In the genomic region with DNA sequence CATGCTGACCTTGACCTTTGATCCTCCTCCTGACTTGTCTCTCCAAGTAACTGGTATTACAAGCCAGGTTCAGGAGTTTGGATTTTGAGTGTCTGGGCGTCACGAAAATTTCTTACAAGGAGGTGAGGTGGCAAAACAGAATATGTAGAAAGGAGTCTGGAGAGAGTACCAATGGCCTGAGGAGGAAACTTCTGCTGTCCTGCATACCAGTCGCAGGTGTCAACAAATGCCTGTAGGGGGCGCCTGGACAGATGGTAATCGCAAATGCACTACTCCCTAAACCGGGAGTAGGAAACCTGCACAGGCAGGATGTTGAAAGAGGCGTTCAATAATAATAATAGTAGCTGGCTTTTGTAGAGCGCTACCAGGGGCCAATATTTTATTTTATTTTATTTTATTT, we compare ENCODE assay signal across 9 mouse cellular contexts. TPM values are rescaled to one million over a fixed set of nuclear protein-coding genes. Genes with fewer than 3 reads are reported as not detected.
A peak's percentile ranks its signal among the peaks of the same experiment; 100 is the strongest.
DNase-seq lines count a peak whose midpoint lies in the region; ATAC-seq and TF ChIP-seq lines count a peak whose summit lies in the region.
"Had no signal": no experiment of that assay in that cellular context is flagged by ENCODE, and none has a peak within 500 bp of the region (broad histone marks: within the 10 kb centered on the region; RNA-seq: fewer than 3 reads in every experiment).

No protein-coding gene starts in this region.

- no peak overlapping the region for H3K9ac ChIP-seq in liver, embryonic 14.5 days (replicated peaks)

- 0 out of 2 replicates have a peak, but pooled peaks have one; percentile 36 for ATAC-seq in liver, embryonic 14.5 days (ENCODE audit: insufficient read depth)
- ATAC-seq in activated CD4-positive, CD25-positive, alpha-beta regulatory T cell, adult 4 months = no peak

- peaks cover 9% of the 10 kb centered on the region for H3K36me3 ChIP-seq in liver, embryonic 14.5 days (replicated peaks; ENCODE audit: control insufficient read depth, insufficient read depth, low read depth)

- peak; percentile 74 for TF ChIP-seq CTCF in left cerebral cortex, adult 2 months (IDR thresholded peaks at IDR 0.05)
- TF ChIP-seq CTCF in liver, embryonic 14.5 days (IDR thresholded peaks at IDR 0.05; ENCODE audit: low read depth) = peak; percentile 78

- H3K4me3 ChIP-seq in left cerebral cortex, adult 2 months = no peak overlapping the region
- no peak overlapping the region for H3K4me3 ChIP-seq in liver, embryonic 14.5 days (ENCODE audit: insufficient read depth in 1 of 2, low read depth in 2 of 2, low read length in 2 of 2)
- H3K4me3 ChIP-seq: megakaryocyte, embryonic 14.5 days had no signal

- DNase-seq in left cerebral cortex, adult 2 months (ENCODE audit: extremely low spot score in 1 of 2, low spot score in 2 of 2) = peak; percentile 55 to 56
- DNase-seq in left cerebral cortex, adult 8-10 months (ENCODE audit: low spot score in 2 of 2) = no peak
- DNase-seq in NIH3T3 (ENCODE audit: low read depth) = peak; percentile 77
- peak; percentile 76 for DNase-seq in cerebellum, adult 9-11 months
- peak; percentile 68 to 73 for DNase-seq in heart, postnatal 36 days
- peak in 2 of 3 experiments; percentile 47 for DNase-seq in liver, embryonic 14.5 days (ENCODE audit: low read depth in 3 of 3, low spot score in 3 of 3)
- DNase-seq in right cerebral cortex, postnatal 25 days = peak; percentile 45

- intact Hi-C loops in left cerebral cortex, adult 2 months (cut with DNase I) = loop anchor here (5.0 kb wide), 1 partner anchor 67 kb away; no protein-coding TSS in a partner anchor
- intact Hi-C loops in heart, postnatal 36 days (cut with DNase I) = loop anchor here (2.0 to 5.0 kb wide), 4 partner anchors 42 to 172 kb away; partner anchors contain the start of genes Fbxo24, Gm20605 and Lrch4

- H3K9me3 ChIP-seq in liver, embryonic 14.5 days (ENCODE audit: control insufficient read depth, low read length) = no peaks in the 10 kb centered on the region; the same call in 1 of the 2 replicates

- 22% methylated on average over 8 of the region's 8 CpGs for WGBS in liver, embryonic 14.5 days (ENCODE audit: insufficient replicate concordance)

- H3K4me2 ChIP-seq in liver, embryonic 14.5 days (ENCODE audit: low read depth) = no peak overlapping the region

- H3K27me3 ChIP-seq in liver, embryonic 14.5 days (ENCODE audit: control insufficient read depth, insufficient read depth, low read length) = no peaks in the 10 kb centered on the region

- H3K27ac ChIP-seq in left cerebral cortex, adult 2 months = no peak overlapping the region
- no peak overlapping the region for H3K27ac ChIP-seq in liver, embryonic 14.5 days

- peaks cover 0 to 2% of the 10 kb centered on the region in 2 experiments; a peak in 3 of 4 replicates for H3K4me1 ChIP-seq in liver, embryonic 14.5 days (replicated peaks; ENCODE audit: control insufficient read depth in 2 of 2, insufficient read depth in 2 of 2, low read length in 1 of 2)

- TF ChIP-seq EP300 in liver, embryonic 14.5 days (IDR thresholded peaks at IDR 0.05; ENCODE audit: low read depth) = no peak

RNA-seq across cellular contexts. Expression of gene Tfr2, which starts 15.3 kb away (rescaled TPM):
- total RNA-seq in left cerebral cortex, adult 2 months (2021) = 10 to 100 TPM; 13.2 to 14.9 TPM
- total RNA-seq in left cerebral cortex, adult 8-10 months (2022) = 10 to 100 TPM; 10.7 to 16.2 (median 12.7) TPM
- total RNA-seq in heart, postnatal 36 days (2021) = not detected
- polyA plus RNA-seq in liver, embryonic 14.5 days (2012; rRNA removed) = 45.7 and 49.5 TPM in 2 replicates
- 37.6 and 41.1 TPM in 2 replicates for polyA plus RNA-seq in liver, embryonic 14.5 days (2014; fragmentation: Nextera tagmentation; extraction: Ambion mirVana)
- under 1 TPM; 0.60 to 0.79 TPM for polyA plus RNA-seq in activated CD4-positive, CD25-positive, alpha-beta regulatory T cell, adult 4 months (2017; shearing (Covaris generic))

RNA-seq across cellular contexts. Expression of gene Mospd3, which starts 15.9 kb away (rescaled TPM):
- 10 to 100 TPM; 19.9 to 25.1 TPM for total RNA-seq in left cerebral cortex, adult 2 months (2021)
- total RNA-seq in left cerebral cortex, adult 8-10 months (2022) = 10 to 100 TPM; 18.6 to 29.9 (median 21.4) TPM
- 10 to 100 TPM; 16.5 to 16.8 TPM for total RNA-seq in heart, postnatal 36 days (2021)
- polyA plus RNA-seq in liver, embryonic 14.5 days (2012; rRNA removed) = 34.9 and 45.5 TPM in 2 replicates
- 33.8 and 38.4 TPM in 2 replicates for polyA plus RNA-seq in liver, embryonic 14.5 days (2014; fragmentation: Nextera tagmentation; extraction: Ambion mirVana)
- polyA plus RNA-seq in activated CD4-positive, CD25-positive, alpha-beta regulatory T cell, adult 4 months (2017; shearing (Covaris generic)) = 10 to 100 TPM; 33.2 to 38.8 TPM

RNA-seq across cellular contexts. Expression of gene Pcolce, which starts 28.6 kb away (rescaled TPM):
- 10 to 100 TPM in 1 of 2 experiments, 1 to 10 TPM in 1; 9.6 to 11.2 TPM for total RNA-seq in left cerebral cortex, adult 2 months (2021)
- total RNA-seq in left cerebral cortex, adult 8-10 months (2022) = 10 to 100 TPM; 12.8 to 14.6 (median 13.8) TPM
- total RNA-seq in heart, postnatal 36 days (2021) = 10 to 100 TPM; 58.1 to 65.1 TPM
- polyA plus RNA-seq in liver, embryonic 14.5 days (2012; rRNA removed) = 11.7 and 12.2 TPM in 2 replicates
- polyA plus RNA-seq in liver, embryonic 14.5 days (2014; fragmentation: Nextera tagmentation; extraction: Ambion mirVana) = 11.6 and 12.8 TPM in 2 replicates
- under 1 TPM in 1 of 2 experiments, not detected in 1; 0.53 TPM for polyA plus RNA-seq in activated CD4-positive, CD25-positive, alpha-beta regulatory T cell, adult 4 months (2017; shearing (Covaris generic))

RNA-seq across cellular contexts. Expression of gene Actl6b, which starts 31.7 kb away (rescaled TPM):
- 100 to 1,000 TPM; 103 to 111 TPM for total RNA-seq in left cerebral cortex, adult 2 months (2021)
- 100 to 1,000 TPM; 111 to 119 (median 113) TPM for total RNA-seq in left cerebral cortex, adult 8-10 months (2022)
- not detected for total RNA-seq in heart, postnatal 36 days (2021)
- 0.15 TPM in 1 of 2 replicates, not detected in the other for polyA plus RNA-seq in liver, embryonic 14.5 days (2012; rRNA removed)
- polyA plus RNA-seq in liver, embryonic 14.5 days (2014; fragmentation: Nextera tagmentation; extraction: Ambion mirVana) = not detected in 2 replicates
- polyA plus RNA-seq in activated CD4-positive, CD25-positive, alpha-beta regulatory T cell, adult 4 months (2017; shearing (Covaris generic)) = not detected

RNA-seq across cellular contexts. Expression of gene Fbxo24, which starts 43.8 kb away (rescaled TPM):
- total RNA-seq in left cerebral cortex, adult 2 months (2021) = under 1 TPM; 0.23 to 0.42 TPM
- under 1 TPM; 0.16 to 0.28 (median 0.20) TPM for total RNA-seq in left cerebral cortex, adult 8-10 months (2022)
- total RNA-seq in heart, postnatal 36 days (2021) = under 1 TPM; 0.16 to 0.31 TPM
- 0.02 and 0.04 TPM in 2 replicates for polyA plus RNA-seq in liver, embryonic 14.5 days (2012; rRNA removed)
- 0.05 TPM in 1 of 2 replicates, not detected in the other for polyA plus RNA-seq in liver, embryonic 14.5 days (2014; fragmentation: Nextera tagmentation; extraction: Ambion mirVana)
- polyA plus RNA-seq in activated CD4-positive, CD25-positive, alpha-beta regulatory T cell, adult 4 months (2017; shearing (Covaris generic)) = under 1 TPM in 1 of 2 experiments, not detected in 1; 0.33 TPM

Comparison
In these comparisons a context has a peak if more than half of its experiments do, and no peak if none do; other contexts are left out.
1. DNase-seq: peak in left cerebral cortex, adult 2 months (2 of 2), NIH3T3 (single experiment), cerebellum, adult 9-11 months (single experiment), heart, postnatal 36 days (2 of 2), liver, embryonic 14.5 days (2 of 3) and right cerebral cortex, postnatal 25 days (single experiment); none in left cerebral cortex, adult 8-10 months (0 of 2).
2. RNA of gene Tfr2, which starts 15.3 kb away (total RNA-seq): 13.2 to 14.9 TPM in left cerebral cortex, adult 2 months and 10.7 to 16.2 TPM in left cerebral cortex, adult 8-10 months; not detected in heart, postnatal 36 days; every median in the first group is over 10 times any median in the second.